ENCODE assay signal across 9 mouse cellular contexts in the genomic region with DNA sequence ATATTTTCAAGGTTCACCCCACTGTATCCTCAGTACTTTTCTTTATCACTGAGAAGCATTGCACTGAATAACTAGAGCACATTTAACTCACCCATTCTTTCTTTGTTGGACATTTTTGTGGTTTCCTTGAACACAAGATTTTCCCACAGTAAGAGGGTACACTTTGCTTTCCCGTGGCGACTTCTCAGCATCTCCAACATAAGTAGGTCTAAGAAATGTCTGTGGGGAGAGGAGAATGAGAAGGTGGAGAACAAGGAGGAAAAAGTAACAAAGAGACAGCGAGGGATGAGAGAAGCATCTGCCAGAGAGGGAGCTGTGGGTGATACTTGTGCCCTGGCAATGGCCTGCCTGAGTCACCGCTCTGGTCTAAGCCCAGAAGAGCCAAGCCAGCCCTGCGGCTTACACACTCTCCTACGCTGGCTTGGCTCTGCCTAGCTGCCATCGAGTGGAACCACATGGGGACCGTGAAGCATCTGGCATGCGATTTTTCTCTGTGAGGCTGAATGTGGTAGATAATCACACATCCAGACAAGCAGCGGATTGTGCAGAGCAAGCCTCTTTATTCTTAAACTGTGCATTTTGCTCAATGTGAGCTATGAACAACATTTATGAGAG.
DNase-seq lines count a peak whose midpoint lies in the region; ATAC-seq and TF ChIP-seq lines count a peak whose summit lies in the region.
"Had no signal": no experiment of that assay in that cellular context is flagged by ENCODE, and none has a peak within 500 bp of the region (broad histone marks: within the 10 kb centered on the region; RNA-seq: fewer than 3 reads in every experiment).

No protein-coding gene starts in this region.

- no peaks in the 10 kb centered on the region for H3K4me1 ChIP-seq in midbrain, postnatal 0 days (ENCODE audit: insufficient read depth, low read length)
- no peaks in the 10 kb centered on the region for H3K4me1 ChIP-seq in midbrain, embryonic 15.5 days
- H3K4me1 ChIP-seq in embryonic facial prominence, embryonic 13.5 days: peaks cover 24% of the 10 kb centered on the region
- H3K4me1 ChIP-seq in kidney, embryonic 14.5 days (ENCODE audit: control insufficient read depth, insufficient read depth, low read length): no peaks in the 10 kb centered on the region
- H3K4me1 ChIP-seq: neural tube, embryonic 13.5 days had no signal

- no peak for TF ChIP-seq CTCF in midbrain, postnatal 0 days (IDR thresholded peaks at IDR 0.05)

- no peaks in the 10 kb centered on the region for H3K36me3 ChIP-seq in midbrain, postnatal 0 days (ENCODE audit: insufficient read depth, low read length)
- H3K36me3 ChIP-seq in midbrain, embryonic 15.5 days (replicated peaks): no peaks in the 10 kb centered on the region
- H3K36me3 ChIP-seq in embryonic facial prominence, embryonic 13.5 days: no peaks in the 10 kb centered on the region
- H3K36me3 ChIP-seq in kidney, embryonic 14.5 days (ENCODE audit: control insufficient read depth, insufficient read depth, low read length): no peaks in the 10 kb centered on the region
- H3K36me3 ChIP-seq: neural tube, embryonic 13.5 days had no signal

- H3K27me3 ChIP-seq in midbrain, postnatal 0 days (ENCODE audit: insufficient read depth, low read length): no peaks in the 10 kb centered on the region
- no peaks in the 10 kb centered on the region for H3K27me3 ChIP-seq in midbrain, embryonic 15.5 days (replicated peaks)
- H3K27me3 ChIP-seq in embryonic facial prominence, embryonic 13.5 days: no peaks in the 10 kb centered on the region
- no peaks in the 10 kb centered on the region for H3K27me3 ChIP-seq in kidney, embryonic 14.5 days (ENCODE audit: control insufficient read depth, insufficient read depth, low read length)
- H3K27me3 ChIP-seq: neural tube, embryonic 13.5 days had no signal

- WGBS in midbrain, postnatal 0 days: 76% methylated on average over 10 of the region's 10 CpGs
- WGBS in midbrain, embryonic 15.5 days: 83% methylated on average over 10 of the region's 10 CpGs
- 41% methylated on average over 10 of the region's 10 CpGs for WGBS in embryonic facial prominence, embryonic 13.5 days
- 88% methylated on average over 10 of the region's 10 CpGs for WGBS in kidney, embryonic 14.5 days

- ATAC-seq in midbrain, postnatal 0 days (ENCODE audit: low FRiP score): no peak
- ATAC-seq in midbrain, embryonic 15.5 days (replicated peaks): no peak
- 0 out of 2 replicates have a peak, but pooled peaks have one; percentile 62 for ATAC-seq in embryonic facial prominence, embryonic 13.5 days (ENCODE audit: insufficient number of reproducible peaks, insufficient read depth, low FRiP score, low TSS enrichment, low read depth)
- ATAC-seq in kidney, embryonic 14.5 days (ENCODE audit: low FRiP score, low TSS enrichment): no peak

- peak; percentile 64 for DNase-seq in midbrain, postnatal 0 days (ENCODE audit: low spot score)
- DNase-seq in layer of hippocampus, adult 8-10 months (ENCODE audit: low spot score in 2 of 2): peak; percentile 69 to 72
- peak; percentile 66 for DNase-seq in lung, postnatal 14 days
- DNase-seq in kidney, adult 9 months: no peak
- DNase-seq in thymus, postnatal 36 days: no peak

- H3K9ac ChIP-seq in midbrain, postnatal 0 days (replicated peaks; ENCODE audit: low read length, poor library complexity, severe bottlenecking): no peak overlapping the region
- H3K9ac ChIP-seq in midbrain, embryonic 15.5 days: no peak overlapping the region
- H3K9ac ChIP-seq in embryonic facial prominence, embryonic 13.5 days: no peak overlapping the region
- H3K9ac ChIP-seq in kidney, embryonic 14.5 days (ENCODE audit: low read depth, low read length): no peak overlapping the region
- H3K9ac ChIP-seq: neural tube, embryonic 13.5 days had no signal

- no peak overlapping the region for H3K4me2 ChIP-seq in midbrain, postnatal 0 days (ENCODE audit: low read depth, low read length, poor library complexity, severe bottlenecking)
- H3K4me2 ChIP-seq in midbrain, embryonic 15.5 days: no peak overlapping the region
- H3K4me2 ChIP-seq in embryonic facial prominence, embryonic 13.5 days: no peak overlapping the region
- no peak overlapping the region for H3K4me2 ChIP-seq in kidney, embryonic 14.5 days (replicated peaks; ENCODE audit: low read depth, low read length)
- H3K4me2 ChIP-seq: neural tube, embryonic 13.5 days had no signal

- H3K9me3 ChIP-seq in midbrain, postnatal 0 days (ENCODE audit: low read length): no peaks in the 10 kb centered on the region
- no peaks in the 10 kb centered on the region for H3K9me3 ChIP-seq in midbrain, embryonic 15.5 days
- H3K9me3 ChIP-seq in embryonic facial prominence, embryonic 13.5 days: peaks cover 4% of the 10 kb centered on the region; the same call in 1 of the 2 replicates
- H3K9me3 ChIP-seq in kidney, embryonic 14.5 days (ENCODE audit: control insufficient read depth, low read length): no peaks in the 10 kb centered on the region
- H3K9me3 ChIP-seq: neural tube, embryonic 13.5 days had no signal

- no peak overlapping the region for H3K27ac ChIP-seq in midbrain, postnatal 0 days (ENCODE audit: low read depth, low read length)
- no peak overlapping the region for H3K27ac ChIP-seq in midbrain, embryonic 15.5 days
- peak overlapping the region; percentile 64; the same call in 1 of the 2 replicates for H3K27ac ChIP-seq in embryonic facial prominence, embryonic 13.5 days
- H3K27ac ChIP-seq in kidney, embryonic 14.5 days (ENCODE audit: low read depth, low read length): no peak overlapping the region
- H3K27ac ChIP-seq: neural tube, embryonic 13.5 days had no signal

- H3K4me3 ChIP-seq in midbrain, postnatal 0 days (ENCODE audit: low read depth, low read length): no peak overlapping the region
- H3K4me3 ChIP-seq in midbrain, embryonic 15.5 days: no peak overlapping the region
- no peak overlapping the region for H3K4me3 ChIP-seq in embryonic facial prominence, embryonic 13.5 days
- H3K4me3 ChIP-seq in kidney, embryonic 14.5 days (ENCODE audit: low read length): no peak overlapping the region
- H3K4me3 ChIP-seq: neural tube, embryonic 13.5 days had no signal

Comparison
In these comparisons a context has a peak if more than half of its experiments do, and no peak if none do; other contexts are left out.
1. DNase-seq: peak in midbrain, postnatal 0 days (single experiment), layer of hippocampus, adult 8-10 months (2 of 2) and lung, postnatal 14 days (single experiment); none in kidney, adult 9 months (single experiment) and thymus, postnatal 36 days (0 of 2).